Comparison of ENCODE assay signal across 15 mouse cellular contexts in the genomic region with DNA sequence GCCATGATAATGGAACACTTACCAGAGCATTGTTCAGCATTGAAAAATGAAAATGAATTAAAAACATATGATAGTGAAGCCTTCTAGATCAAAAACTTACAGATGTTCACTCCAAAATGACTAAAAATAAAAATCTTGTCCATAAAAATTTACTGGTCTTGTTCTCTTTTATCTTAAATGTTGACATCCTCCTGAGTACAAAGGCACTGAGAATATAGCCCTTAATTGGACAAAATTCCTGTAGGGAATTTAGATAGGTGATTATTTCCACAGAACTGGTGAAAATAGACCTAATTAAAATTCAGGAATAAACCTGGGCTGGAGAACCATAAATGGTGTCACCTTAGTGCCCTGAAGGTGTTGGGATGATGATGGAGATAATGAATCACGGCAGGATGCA.
"Had no signal": no experiment of that assay in that cellular context is flagged by ENCODE, and none has a peak within 500 bp of the region (broad histone marks: within the 10 kb centered on the region; RNA-seq: fewer than 3 reads in every experiment).

Gene Olfr310, minus strand, starts transcription at position 101 of the 400 bp plus-strand sequence.

- DNase-seq: cerebellum, adult 9-11 months; cerebellum, postnatal 10 days; cerebellum, postnatal 14 days; cerebellum, postnatal 25 days; cerebellum, postnatal 36 days; embryo, embryonic 11 days; forebrain, postnatal 0 days; gastrocnemius, adult 2 months; gastrocnemius, postnatal 10 days; gastrocnemius, postnatal 14 days; gastrocnemius, postnatal 25 days; gastrocnemius, postnatal 36 days; heart, adult 11 months; heart, adult 18-20 months; heart, adult 2 months had no signal
